ENCODE assay signal across 29 mouse cellular contexts in genomic region chr3:81919681-81920080, GRCm38 (mm10). TPM values are rescaled to one million over a fixed set of nuclear protein-coding genes. Genes with fewer than 3 reads are reported as not detected.
DNase-seq lines count a peak whose midpoint lies in the region; ATAC-seq and TF ChIP-seq lines count a peak whose summit lies in the region.
"Had no signal": no experiment of that assay in that cellular context is flagged by ENCODE, and none has a peak within 500 bp of the region (broad histone marks: within the 10 kb centered on the region; RNA-seq: fewer than 3 reads in every experiment).

No protein-coding gene starts in this region.

- no peaks in the 10 kb centered on the region for H3K9me3 ChIP-seq in forebrain, embryonic 16.5 days (ENCODE audit: control insufficient read depth, low read length)
- H3K9me3 ChIP-seq in forebrain, embryonic 12.5 days, result no peaks in the 10 kb centered on the region
- H3K9me3 ChIP-seq: embryonic facial prominence, embryonic 10.5 days; embryonic facial prominence, embryonic 13.5 days; G1E; hindbrain, embryonic 12.5 days; hindbrain, embryonic 15.5 days had no signal

- no peak for TF ChIP-seq CTCF in layer of hippocampus, adult 2 months (conservative IDR thresholded peaks at IDR 0.05)
- no peak for TF ChIP-seq CTCF in olfactory bulb, adult 2 months (IDR thresholded peaks at IDR 0.05; ENCODE audit: insufficient read depth, low read depth, low read length)

- H3K9ac ChIP-seq in forebrain, embryonic 16.5 days (replicated peaks; ENCODE audit: low read depth, low read length), result no peak overlapping the region
- no peak overlapping the region for H3K9ac ChIP-seq in forebrain, embryonic 12.5 days
- H3K9ac ChIP-seq: embryonic facial prominence, embryonic 13.5 days; hindbrain, embryonic 12.5 days; hindbrain, embryonic 15.5 days had no signal

- 12% methylated on average over 3 of the region's 3 CpGs for WGBS in forebrain, embryonic 16.5 days
- WGBS in forebrain, embryonic 12.5 days, result 27% methylated on average over 3 of the region's 3 CpGs
- WGBS in olfactory bulb, adult 2 months, result 18% methylated on average over 3 of the region's 3 CpGs

- no peaks in the 10 kb centered on the region for H3K27me3 ChIP-seq in forebrain, embryonic 16.5 days (replicated peaks; ENCODE audit: control insufficient read depth, insufficient read depth, low read length)
- no peaks in the 10 kb centered on the region for H3K27me3 ChIP-seq in forebrain, embryonic 12.5 days
- H3K27me3 ChIP-seq: CH12.LX; embryonic facial prominence, embryonic 13.5 days; hindbrain, embryonic 12.5 days; hindbrain, embryonic 15.5 days had no signal

- no peaks in the 10 kb centered on the region for H3K36me3 ChIP-seq in forebrain, embryonic 16.5 days (ENCODE audit: control insufficient read depth, insufficient read depth)
- no peaks in the 10 kb centered on the region for H3K36me3 ChIP-seq in forebrain, embryonic 12.5 days (replicated peaks)
- H3K36me3 ChIP-seq: embryonic facial prominence, embryonic 10.5 days; embryonic facial prominence, embryonic 13.5 days; G1E; hindbrain, embryonic 12.5 days; hindbrain, embryonic 15.5 days had no signal

- ATAC-seq in forebrain, embryonic 16.5 days, result peak; percentile 49
- ATAC-seq in forebrain, embryonic 12.5 days (ENCODE audit: low FRiP score), result no peak; the same call in 1 of the 2 replicates
- ATAC-seq: intestine, postnatal 0 days had no signal

- H3K27ac ChIP-seq in forebrain, embryonic 16.5 days (ENCODE audit: low read length), result no peak overlapping the region
- no peak overlapping the region for H3K27ac ChIP-seq in forebrain, embryonic 12.5 days
- H3K27ac ChIP-seq in layer of hippocampus, adult 2 months, result peak overlapping the region; percentile 57; the same call in 1 of the 2 replicates
- peak overlapping the region; percentile 62; the same call in 1 of the 2 replicates for H3K27ac ChIP-seq in olfactory bulb, adult 2 months (ENCODE audit: insufficient read depth, low read depth, low read length)
- H3K27ac ChIP-seq: embryonic facial prominence, embryonic 10.5 days; embryonic facial prominence, embryonic 13.5 days; gastrocnemius, adult 2 months; hindbrain, embryonic 12.5 days; hindbrain, embryonic 15.5 days had no signal

- no peak overlapping the region for H3K4me2 ChIP-seq in forebrain, embryonic 16.5 days (ENCODE audit: low read length)
- H3K4me2 ChIP-seq in forebrain, embryonic 12.5 days, result no peak overlapping the region
- H3K4me2 ChIP-seq: embryonic facial prominence, embryonic 13.5 days; heart, embryonic 11.5 days; hindbrain, embryonic 12.5 days; hindbrain, embryonic 15.5 days had no signal

- TF ChIP-seq POLR2A in olfactory bulb, adult 2 months (IDR thresholded peaks at IDR 0.05; ENCODE audit: insufficient read depth, low read depth, low read length), result no peak

- peaks cover 18% of the 10 kb centered on the region for H3K4me1 ChIP-seq in forebrain, embryonic 16.5 days (replicated peaks; ENCODE audit: control insufficient read depth, insufficient read depth, low read length)
- peaks cover 4% of the 10 kb centered on the region; the same call in 1 of the 2 replicates for H3K4me1 ChIP-seq in forebrain, embryonic 12.5 days
- H3K4me1 ChIP-seq in olfactory bulb, adult 2 months (ENCODE audit: control insufficient read depth, insufficient read depth, low read length), result peaks cover 11% of the 10 kb centered on the region
- H3K4me1 ChIP-seq: embryonic facial prominence, embryonic 10.5 days; embryonic facial prominence, embryonic 13.5 days had no signal

- DNase-seq in layer of hippocampus, adult 2 months (ENCODE audit: low spot score in 2 of 2), result no peak
- no peak for DNase-seq in layer of hippocampus, postnatal 36 days
- no peak for DNase-seq in embryo, embryonic 10 days (ENCODE audit: low spot score)
- no peak for DNase-seq in ovary, postnatal 36 days (ENCODE audit: low spot score)
- DNase-seq: adrenal gland, adult 2 months; adrenal gland, postnatal 14 days; B cell, adult 2 months; cerebellum, adult 2 months; cerebellum, adult 9-11 months; cerebellum, postnatal 25 days; embryo, embryonic 11 days; gastrocnemius, adult 2 months; gastrocnemius, postnatal 14 days; heart, adult 11 months had no signal

- no peak overlapping the region for H3K4me3 ChIP-seq in forebrain, embryonic 16.5 days (replicated peaks; ENCODE audit: low read length)
- no peak overlapping the region for H3K4me3 ChIP-seq in forebrain, embryonic 12.5 days (replicated peaks)
- no peak overlapping the region for H3K4me3 ChIP-seq in layer of hippocampus, adult 2 months
- no peak overlapping the region for H3K4me3 ChIP-seq in olfactory bulb, adult 2 months (ENCODE audit: insufficient read depth, low read depth, low read length)
- H3K4me3 ChIP-seq: embryonic facial prominence, embryonic 10.5 days; embryonic facial prominence, embryonic 13.5 days; erythroblast, embryonic 14.5 days; gastrocnemius, adult 2 months; hindbrain, embryonic 12.5 days; hindbrain, embryonic 15.5 days had no signal

RNA-seq across cellular contexts. Expression of gene Ctso, which starts 12.7 kb away (rescaled TPM):
- polyA plus RNA-seq in forebrain, embryonic 16.5 days (2015; fragmentation: Nextera tagmentation; extraction: Ambion mirVana), result 6.8 and 7.7 TPM in 2 replicates
- polyA plus RNA-seq in forebrain, embryonic 12.5 days (2016; fragmentation: Nextera tagmentation; extraction: Ambion mirVana), result 7.1 and 7.5 TPM in 2 replicates
- 10 to 100 TPM; 19.1 to 19.9 TPM for total RNA-seq in layer of hippocampus, adult 2 months (2021)
- 10 to 100 TPM; 15.4 to 18.0 TPM for total RNA-seq in layer of hippocampus, postnatal 36 days (2021)
- not detected in 2 replicates for polyA plus RNA-seq in olfactory bulb, adult 2 months (2012; ENCODE audit: insufficient read depth, insufficient read length, low replicate concordance, missing spikeins)

RNA-seq across cellular contexts. Expression of gene Tdo2, which starts 56.3 kb away (rescaled TPM):
- polyA plus RNA-seq in forebrain, embryonic 16.5 days (2015; fragmentation: Nextera tagmentation; extraction: Ambion mirVana), result 0.97 and 1.3 TPM in 2 replicates
- 0.10 TPM in 1 of 2 replicates, not detected in the other for polyA plus RNA-seq in forebrain, embryonic 12.5 days (2016; fragmentation: Nextera tagmentation; extraction: Ambion mirVana)
- 10 to 100 TPM; 15.9 to 16.1 TPM for total RNA-seq in layer of hippocampus, adult 2 months (2021)
- 10 to 100 TPM; 17.0 to 17.5 TPM for total RNA-seq in layer of hippocampus, postnatal 36 days (2021)
- polyA plus RNA-seq in olfactory bulb, adult 2 months (2012; ENCODE audit: insufficient read depth, insufficient read length, low replicate concordance, missing spikeins), result not detected in 2 replicates
- total RNA-seq: CH12.LX; common myeloid progenitor, adult 5-6 weeks; G1E; gastrocnemius, adult 2 months; gastrocnemius, postnatal 14 days; heart, postnatal 25 days; hematopoietic stem cell, adult 5-6 weeks had no signal
- polyA plus RNA-seq: embryonic facial prominence, embryonic 13.5 days; erythroblast, embryonic 14.5 days; G1E; hindbrain, embryonic 12.5 days had no signal

Comparison
In these comparisons a context has a peak if more than half of its experiments do, and no peak if none do; other contexts are left out.
1. H3K27ac ChIP-seq: peak in layer of hippocampus, adult 2 months (single experiment) and olfactory bulb, adult 2 months (single experiment); none in forebrain, embryonic 16.5 days (single experiment) and forebrain, embryonic 12.5 days (single experiment).